Mouse (Mus musculus) limb, embryonic 14.5 days (tissue): Measurements from ENCODE around the gene Pef1. TPM values are rescaled to one million over a fixed set of nuclear protein-coding genes. Genes with fewer than 3 reads are reported as not detected.

Experiments used
- ATAC-seq: fragments of 200-750 bp; cut with Nextera tagmentation; 2 replicates; pipeline ENCODE4 v1.8.0; 2017; ENCODE audit warnings: low read depth, moderate number of reproducible peaks, moderate TSS enrichment; ENCODE audit not compliant: low FRiP score
- DNase-seq: peaks from one replicate; pipeline ENCODE4 v3.0.0-alpha.2; 2015; ENCODE audit warnings: low spot score
- H3K27ac ChIP-seq: fragments of 300-500 bp; sonication (generic); replicated peaks from 2 replicates; pipeline ENCODE4 v1.5.1; 2014; ENCODE audit warnings: low read depth, mild to moderate bottlenecking, low read length, moderate library complexity, mixed read lengths
- H3K27me3 ChIP-seq: fragments of 300-500 bp; sonication (generic); 2 replicates; pipeline ENCODE4 v1.6.1; 2014; ENCODE audit warnings: low read length, mixed read lengths; ENCODE audit not compliant: control insufficient read depth, insufficient read depth
- H3K36me3 ChIP-seq: fragments of 300-500 bp; sonication (generic); 2 replicates; pipeline ENCODE4 v1.6.1; 2014; ENCODE audit warnings: mild to moderate bottlenecking, low read length, moderate library complexity, mixed read lengths; ENCODE audit not compliant: control insufficient read depth, insufficient read depth
- H3K4me1 ChIP-seq: fragments of 300-500 bp; sonication (generic); 2 replicates; pipeline ENCODE4 v1.6.1; 2014; ENCODE audit warnings: antibody characterized with exemption, low read length, mixed read lengths; ENCODE audit not compliant: control insufficient read depth, insufficient read depth
- H3K4me2 ChIP-seq: fragments of 300-500 bp; sonication (generic); replicated peaks from 2 replicates; pipeline ENCODE4 v1.6.1; 2014; ENCODE audit warnings: low read depth, mild to moderate bottlenecking, low read length, moderate library complexity; ENCODE audit not compliant: severe bottlenecking
- H3K4me3 ChIP-seq: fragments of 300-500 bp; sonication (generic); replicated peaks from 2 replicates; pipeline ENCODE4 v1.5.1; 2014; ENCODE audit warnings: low read length
- H3K9ac ChIP-seq: fragments of 300-500 bp; sonication (generic); 2 replicates; pipeline ENCODE4 v1.6.1; 2014; ENCODE audit warnings: mild to moderate bottlenecking, low read depth, low read length, moderate library complexity; ENCODE audit not compliant: severe bottlenecking
- H3K9me3 ChIP-seq: fragments of 300-500 bp; sonication (generic); 2 replicates; pipeline ENCODE4 v1.6.1; 2016; ENCODE audit warnings: low read length; ENCODE audit not compliant: control insufficient read depth
- POLR2A ChIP-seq: fragments of 200-500 bp; IDR thresholded peaks from 2 replicates; pipeline ENCODE4 v1.8.0; 2012; ENCODE audit warnings: inconsistent platforms, mild to moderate bottlenecking, moderate library complexity, borderline replicate concordance; ENCODE audit not compliant: insufficient read depth, insufficient read length; ENCODE audit errors: extremely low read depth
- WGBS: fragments of 180-500 bp; shearing (Covaris S2); extraction: QIAGEN DNeasy Blood & Tissue Kit; methylation state at CpG from one replicate; pipeline ENCODE4 v1.1.7; 2014; 5-methylcytosine and 5-hydroxymethylcytosine counted together
- polyA plus RNA-seq, 2 experiments: library from polyadenylated mRNA; depleted of rRNA in 1 of 2; stranded (reverse) in 1 of 2; unstranded in 1 of 2; fragments of >200 nt; fragmentation: Nextera tagmentation in 1 of 2; extraction: Ambion mirVana in 1 of 2; gene quantifications; 2 replicates each; pipeline versions ENCODE4 v1.2.1 to v1.2.3; 2012 to 2014

Gene Pef1
- polyA plus RNA-seq, 2 experiments: 55.8 to 74.6 TPM

GRCm38 (mm10) chr4:130168280-130169183 is 66.2 kb downstream of the Pef1 start:
- WGBS: 50% methylated on average over 16 of the region's 16 CpGs
- H3K4me1 ChIP-seq: peaks cover 40% of the 10 kb centered on the region
- DNase-seq: peak; percentile 57
- no peak overlapping the region for H3K27ac ChIP-seq
- 0 out of 2 replicates have a peak overlapping the region, but pooled peaks have one; percentile 11 for H3K4me2 ChIP-seq
- no peaks in the 10 kb centered on the region for H3K36me3 ChIP-seq
- no peaks in the 10 kb centered on the region for H3K27me3 ChIP-seq
- no peaks in the 10 kb centered on the region for H3K9me3 ChIP-seq
- TF ChIP-seq POLR2A: no peak
- H3K9ac ChIP-seq: no peak overlapping the region
- no peak for ATAC-seq
- no peak overlapping the region for H3K4me3 ChIP-seq

DNA sequence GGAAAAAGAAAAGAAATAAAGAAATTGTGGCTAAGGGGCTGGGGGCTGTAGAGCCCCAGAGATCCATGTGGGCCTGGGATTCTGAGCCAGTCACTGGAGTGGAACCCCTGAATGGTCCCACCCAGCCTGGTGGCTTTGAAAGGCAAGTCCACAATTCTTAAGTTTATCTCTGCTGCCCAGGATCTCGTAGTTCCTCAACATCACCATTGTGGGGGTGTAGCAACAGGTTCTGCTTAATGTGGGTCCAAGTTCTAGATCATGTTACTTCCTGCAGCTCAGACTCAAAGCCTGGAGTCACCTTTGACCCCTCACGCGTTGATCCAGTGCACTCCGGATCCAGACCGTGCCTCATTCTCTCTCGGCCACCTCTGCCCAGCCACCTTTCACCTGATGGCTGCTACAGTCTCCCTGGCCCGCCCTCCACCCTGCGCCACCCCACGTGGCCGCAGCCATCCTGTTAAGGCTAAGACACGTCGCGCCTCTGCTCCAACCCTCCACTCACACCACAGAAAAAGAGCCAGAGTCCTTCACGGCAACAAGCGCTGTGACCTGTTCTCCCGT is 67.1 kb downstream of the Pef1 start:
- no peak overlapping the region for H3K9ac ChIP-seq
- no peaks in the 10 kb centered on the region for H3K36me3 ChIP-seq
- H3K27me3 ChIP-seq: peaks cover 8% of the 10 kb centered on the region; the same call in 1 of the 2 replicates
- no peak overlapping the region for H3K4me3 ChIP-seq
- ATAC-seq (no peak), DNase-seq (no peak)
- no peak overlapping the region for H3K4me2 ChIP-seq
- H3K9me3 ChIP-seq: no peaks in the 10 kb centered on the region
- no peak for TF ChIP-seq POLR2A
- 87% methylated on average over 16 of the region's 16 CpGs for WGBS
- peaks cover 36% of the 10 kb centered on the region for H3K4me1 ChIP-seq
- no peak overlapping the region for H3K27ac ChIP-seq

GRCm38 (mm10) chr4:130170362-130170761 is 68.0 kb downstream of the Pef1 start:
- H3K4me2 ChIP-seq: no peak overlapping the region
- ATAC-seq (no peak), DNase-seq (no peak)
- no peak for TF ChIP-seq POLR2A
- H3K9ac ChIP-seq: no peak overlapping the region
- no peak overlapping the region for H3K4me3 ChIP-seq
- peaks cover 13% of the 10 kb centered on the region; the same call in 1 of the 2 replicates for H3K27me3 ChIP-seq
- H3K27ac ChIP-seq: no peak overlapping the region
- peaks cover 44% of the 10 kb centered on the region for H3K4me1 ChIP-seq
- WGBS: 85% methylated on average over 4 of the region's 4 CpGs
- no peaks in the 10 kb centered on the region for H3K36me3 ChIP-seq
- no peaks in the 10 kb centered on the region for H3K9me3 ChIP-seq

GRCm38 (mm10) chr4:130171951-130172765 is 69.8 kb downstream of the Pef1 start:
- H3K9me3 ChIP-seq: no peaks in the 10 kb centered on the region
- H3K27ac ChIP-seq: no peak overlapping the region
- peaks cover 13% of the 10 kb centered on the region; the same call in 1 of the 2 replicates for H3K27me3 ChIP-seq
- H3K4me2 ChIP-seq: peak overlapping the region; percentile 20
- ATAC-seq (peak; percentile 21; the same call in 1 of the 2 replicates), DNase-seq (no peak)
- 35% methylated on average over 8 of the region's 11 CpGs for WGBS
- H3K9ac ChIP-seq: no peak overlapping the region
- peaks cover 37% of the 10 kb centered on the region for H3K4me1 ChIP-seq
- no peak for TF ChIP-seq POLR2A
- H3K36me3 ChIP-seq: no peaks in the 10 kb centered on the region
- no peak overlapping the region for H3K4me3 ChIP-seq
